Mouse (Mus musculus): ENCODE results near the gene Atg7. TPM values are rescaled to one million over a fixed set of nuclear protein-coding genes. Genes with fewer than 3 reads are reported as not detected.
A peak's percentile ranks its signal among the peaks of the same experiment; 100 is the strongest.

The Atg7 gene
- polyA plus RNA-seq, 1 experiment from 2014 or later, result 18.7 TPM

DNA sequence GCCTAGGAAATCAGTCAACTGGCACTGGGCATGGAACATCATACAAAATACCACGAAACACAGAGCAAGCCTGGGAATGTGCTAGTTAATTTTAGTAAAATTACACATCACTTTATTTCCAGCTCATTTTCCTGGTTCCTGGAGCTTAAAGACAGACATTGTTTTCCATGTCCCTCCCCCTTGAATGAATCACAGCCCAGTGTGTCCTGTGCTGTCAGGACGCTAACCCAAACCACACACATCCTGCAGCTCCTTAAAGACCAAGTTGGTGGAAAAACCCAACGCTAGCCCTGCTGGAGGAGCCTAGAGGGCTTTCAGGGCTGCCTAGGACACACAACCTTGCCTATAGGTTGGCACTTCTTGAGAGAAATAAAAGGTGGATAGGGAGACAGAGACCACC lies 223.2 kb downstream of the Atg7 start:
- Histone ChIP-seq H3K9ac (no peak overlapping the region), H3K4me2 (replicated peaks) (no peak overlapping the region), H3K36me3 (peaks cover 38% of the 10 kb centered on the region), H3K9me3 (no peaks in the 10 kb centered on the region), H3K4me1 (peaks cover 66% of the 10 kb centered on the region), H3K27ac (peak overlapping the region; percentile 55; the same call in 1 of the 2 replicates), H3K4me3 (no peak overlapping the region), H3K27me3 (no peaks in the 10 kb centered on the region)
- no peak for ATAC-seq (ENCODE audit: low FRiP score, low read depth)
- WGBS, result 72% methylated on average over 3 of the region's 3 CpGs

DNA sequence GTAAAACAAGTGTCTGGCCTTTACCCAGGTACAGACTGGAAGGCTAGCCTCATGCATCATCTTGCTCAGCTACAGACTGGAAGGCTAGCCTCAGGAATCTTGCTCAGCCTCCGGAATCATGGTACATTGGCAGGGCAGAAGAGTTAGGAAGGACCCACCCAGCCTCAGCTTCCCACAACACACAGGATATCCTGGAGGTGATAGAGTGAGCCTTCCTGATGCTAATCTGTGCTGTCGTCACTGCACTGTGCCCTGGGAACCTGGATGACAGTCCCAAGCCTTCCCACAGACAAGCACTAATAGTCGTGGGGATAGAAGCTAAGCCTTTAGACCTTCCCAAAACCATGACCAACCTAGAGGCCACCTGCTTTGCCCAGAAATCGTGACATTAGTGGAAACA lies 223.7 kb downstream of the Atg7 start:
- H3K4me3 ChIP-seq, result no peak overlapping the region
- H3K27ac ChIP-seq, result no peak overlapping the region
- H3K9ac ChIP-seq, result no peak overlapping the region
- no peak overlapping the region for H3K4me2 ChIP-seq (replicated peaks)
- WGBS, result 85% methylated on average over 4 of the region's 4 CpGs
- H3K9me3 ChIP-seq, result no peaks in the 10 kb centered on the region
- H3K27me3 ChIP-seq, result no peaks in the 10 kb centered on the region
- H3K4me1 ChIP-seq, result peaks cover 71% of the 10 kb centered on the region
- no peak for ATAC-seq (ENCODE audit: low FRiP score, low read depth)
- peaks cover 38% of the 10 kb centered on the region for H3K36me3 ChIP-seq

DNA sequence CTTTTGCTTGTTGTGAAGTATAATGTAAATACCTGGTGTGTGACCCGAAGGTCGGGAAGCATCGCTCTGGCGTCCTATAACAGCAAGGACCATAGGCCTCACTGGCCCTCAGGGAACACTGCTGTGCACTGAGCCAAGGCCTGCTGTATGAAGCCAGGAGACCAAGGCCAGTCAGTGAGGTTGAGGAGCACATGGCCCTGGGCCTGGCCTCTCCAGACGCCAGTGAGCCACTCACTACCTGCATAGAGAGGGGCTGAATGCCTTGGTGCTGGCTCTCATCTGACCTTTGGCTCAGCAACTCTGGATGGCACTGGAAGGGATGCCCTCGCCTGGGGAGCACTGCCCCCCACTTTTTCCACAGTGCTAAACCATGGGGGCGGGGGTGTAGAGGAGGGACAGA lies 225.8 kb downstream of the Atg7 start:
- H3K27me3 ChIP-seq, result no peaks in the 10 kb centered on the region
- 0 out of 2 replicates have a peak, but pooled peaks have one; percentile 15 for ATAC-seq (ENCODE audit: low FRiP score, low read depth)
- H3K27ac ChIP-seq, result peak overlapping the region; percentile 66; the same call in 1 of the 2 replicates
- no peaks in the 10 kb centered on the region for H3K9me3 ChIP-seq
- no peak overlapping the region for H3K9ac ChIP-seq
- H3K4me3 ChIP-seq, result no peak overlapping the region
- peaks cover 81% of the 10 kb centered on the region for H3K4me1 ChIP-seq
- 83% methylated on average over 7 of the region's 7 CpGs for WGBS
- no peak overlapping the region for H3K4me2 ChIP-seq (replicated peaks)
- H3K36me3 ChIP-seq, result peaks cover 17% of the 10 kb centered on the region

DNA sequence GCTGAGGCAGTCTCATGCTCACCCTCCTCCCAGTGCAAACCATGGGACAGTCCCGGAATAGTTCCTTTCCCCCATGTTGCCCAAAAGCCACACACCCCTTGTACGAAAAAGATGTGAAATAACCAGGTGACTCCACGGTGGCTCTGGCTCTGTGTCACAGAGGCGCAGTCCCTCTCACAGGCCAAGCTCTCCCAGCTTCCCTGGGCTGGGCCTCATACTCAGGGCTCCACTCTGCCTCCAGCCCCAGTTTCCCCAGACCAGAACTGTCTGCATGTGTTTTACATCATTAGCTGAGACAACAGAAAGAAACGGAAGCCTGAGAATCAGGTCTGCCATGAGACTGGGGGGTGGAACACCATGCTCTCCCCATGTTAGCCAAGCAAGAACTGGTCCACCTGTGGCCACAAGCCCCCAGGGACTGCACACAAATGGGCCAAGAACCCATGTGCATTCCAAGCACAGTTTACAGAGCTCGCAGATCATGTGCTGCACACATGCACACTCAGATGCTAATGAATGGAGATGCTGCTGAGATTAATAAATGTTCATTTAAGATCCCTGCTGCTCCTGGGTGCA lies 226.7 kb downstream of the Atg7 start:
- Histone ChIP-seq H3K27me3 (no peaks in the 10 kb centered on the region), H3K36me3 (peaks cover 8% of the 10 kb centered on the region), H3K9me3 (no peaks in the 10 kb centered on the region), H3K4me2 (replicated peaks) (peak overlapping the region; percentile 12; the same call in 1 of the 2 replicates), H3K4me1 (peaks cover 82% of the 10 kb centered on the region), H3K9ac (peak overlapping the region; percentile 36; the same call in 1 of the 2 replicates), H3K27ac (peak overlapping the region; percentile 66), H3K4me3 (no peak overlapping the region)
- ATAC-seq (ENCODE audit: low FRiP score, low read depth), result no peak
- 45% methylated on average over 6 of the region's 6 CpGs for WGBS

DNA sequence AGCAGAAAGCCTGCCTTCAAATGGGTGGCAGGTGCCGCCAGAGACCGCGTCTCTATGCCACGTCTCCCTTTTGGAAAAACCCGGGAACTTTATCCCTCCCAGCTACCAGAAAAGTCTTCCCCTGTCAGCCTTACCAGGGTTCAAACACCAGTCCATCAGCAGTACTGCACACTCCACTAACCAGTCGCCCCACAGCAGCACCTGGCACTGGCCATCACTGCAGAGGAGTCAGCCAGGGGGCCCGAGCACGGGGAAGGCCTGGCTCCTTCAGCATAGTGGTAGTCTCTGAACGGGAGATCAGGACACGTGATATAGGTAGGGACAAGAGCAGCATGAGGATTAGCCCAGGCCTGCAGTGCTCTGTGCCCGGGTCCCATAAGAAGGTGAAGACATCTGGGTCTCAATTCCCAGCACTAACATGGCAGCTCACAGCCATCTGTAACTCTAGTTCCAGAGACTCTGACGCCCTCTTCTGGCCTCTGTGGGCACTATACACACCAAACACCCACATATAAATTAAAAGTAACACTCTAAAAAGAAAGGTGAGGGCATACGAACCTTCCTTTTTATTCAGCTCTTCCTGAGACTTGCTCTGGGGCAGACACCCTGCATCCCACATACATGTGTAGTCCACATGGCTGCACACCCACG lies 228.2 kb downstream of the Atg7 start:
- no peaks in the 10 kb centered on the region for H3K27me3 ChIP-seq
- WGBS, result 82% methylated on average over 14 of the region's 14 CpGs
- no peak overlapping the region for H3K9ac ChIP-seq

DNA sequence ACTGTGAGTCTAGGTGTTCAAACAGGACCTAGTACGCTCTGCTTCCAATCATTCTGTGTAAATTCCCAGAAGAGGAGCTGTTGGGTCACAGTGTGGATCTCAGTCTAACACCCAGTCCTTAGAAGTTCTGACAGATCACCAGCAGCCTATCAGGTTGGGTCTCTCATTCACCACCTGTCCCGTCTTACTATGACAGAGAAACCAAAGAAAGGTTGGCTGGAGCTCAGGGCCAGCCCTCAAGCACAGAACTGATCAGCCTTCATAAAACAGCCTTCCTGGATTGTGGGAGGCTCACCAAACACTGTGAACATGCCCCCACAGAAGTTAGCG lies 230.9 kb downstream of the Atg7 start:
- Histone ChIP-seq H3K27ac (peak overlapping the region; percentile 98), H3K4me1 (peaks cover 97% of the 10 kb centered on the region), H3K9ac (peak overlapping the region; percentile 68)

More for the DNA sequence above, 228.2 kb downstream of the Atg7 start:
- Histone ChIP-seq H3K4me2 (replicated peaks) (no peak overlapping the region), H3K4me3 (no peak overlapping the region), H3K36me3 (peaks cover 8% of the 10 kb centered on the region), H3K27ac (peak overlapping the region; percentile 66; the same call in 1 of the 2 replicates), H3K4me1 (peaks cover 86% of the 10 kb centered on the region), H3K9me3 (no peaks in the 10 kb centered on the region)
- ATAC-seq (ENCODE audit: low FRiP score, low read depth), result no peak

DNA sequence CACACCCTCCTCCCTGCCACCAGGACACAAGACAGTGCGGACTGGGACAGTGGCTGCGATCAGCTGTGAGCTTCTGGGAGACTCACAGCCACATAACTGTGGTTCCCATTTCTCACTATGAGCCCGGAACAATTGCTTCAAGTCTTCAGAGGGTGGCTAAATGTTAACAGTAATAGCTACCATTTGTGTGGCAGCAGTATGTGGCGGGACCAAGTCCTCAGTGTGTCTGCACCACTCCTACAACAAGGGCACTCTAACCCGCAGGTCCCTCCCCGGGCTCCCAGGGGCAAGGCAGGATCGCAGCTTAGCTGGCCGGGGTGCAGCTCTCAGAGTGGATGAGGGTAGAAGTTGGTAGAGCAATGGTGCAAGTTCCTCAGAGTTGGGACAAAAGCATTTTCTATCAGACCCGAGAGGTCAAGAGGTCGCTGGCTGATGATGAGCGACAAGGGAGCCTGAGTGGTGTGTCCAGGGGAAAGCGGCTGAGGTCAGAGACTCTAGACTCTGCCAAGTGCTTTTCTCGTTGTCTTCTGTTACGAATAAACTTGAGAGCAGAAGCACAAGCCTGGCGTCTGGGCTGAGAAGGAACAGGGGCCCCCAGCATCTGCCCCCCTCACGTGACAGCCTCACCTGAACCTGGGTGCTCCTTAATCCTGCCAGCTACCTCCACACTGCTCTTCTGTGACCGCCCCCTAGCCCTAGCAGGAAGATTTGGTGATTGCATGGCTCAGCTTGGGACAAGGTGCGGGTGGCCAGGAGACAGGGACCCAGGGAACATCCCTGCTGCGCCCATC lies 231.4 kb downstream of the Atg7 start:
- Histone ChIP-seq H3K9ac (peak overlapping the region; percentile 68), H3K4me2 (replicated peaks) (peak overlapping the region; percentile 78), H3K27me3 (no peaks in the 10 kb centered on the region), H3K4me1 (peaks cover 97% of the 10 kb centered on the region), H3K27ac (peak overlapping the region; percentile 98), H3K4me3 (peak overlapping the region; percentile 47), H3K9me3 (no peaks in the 10 kb centered on the region), H3K36me3 (peaks cover 8% of the 10 kb centered on the region)
- ATAC-seq (ENCODE audit: low FRiP score, low read depth), result peak; percentile 38
- WGBS, result 10% methylated on average over 19 of the region's 19 CpGs

More for the DNA sequence above, 230.9 kb downstream of the Atg7 start:
- Histone ChIP-seq H3K27me3 (no peaks in the 10 kb centered on the region), H3K4me2 (replicated peaks) (peak overlapping the region; percentile 78), H3K36me3 (peaks cover 8% of the 10 kb centered on the region), H3K4me3 (peak overlapping the region; percentile 47), H3K9me3 (no peaks in the 10 kb centered on the region)
- 57% methylated on average over 3 of the region's 3 CpGs for WGBS
- ATAC-seq (ENCODE audit: low FRiP score, low read depth), result no peak

DNA sequence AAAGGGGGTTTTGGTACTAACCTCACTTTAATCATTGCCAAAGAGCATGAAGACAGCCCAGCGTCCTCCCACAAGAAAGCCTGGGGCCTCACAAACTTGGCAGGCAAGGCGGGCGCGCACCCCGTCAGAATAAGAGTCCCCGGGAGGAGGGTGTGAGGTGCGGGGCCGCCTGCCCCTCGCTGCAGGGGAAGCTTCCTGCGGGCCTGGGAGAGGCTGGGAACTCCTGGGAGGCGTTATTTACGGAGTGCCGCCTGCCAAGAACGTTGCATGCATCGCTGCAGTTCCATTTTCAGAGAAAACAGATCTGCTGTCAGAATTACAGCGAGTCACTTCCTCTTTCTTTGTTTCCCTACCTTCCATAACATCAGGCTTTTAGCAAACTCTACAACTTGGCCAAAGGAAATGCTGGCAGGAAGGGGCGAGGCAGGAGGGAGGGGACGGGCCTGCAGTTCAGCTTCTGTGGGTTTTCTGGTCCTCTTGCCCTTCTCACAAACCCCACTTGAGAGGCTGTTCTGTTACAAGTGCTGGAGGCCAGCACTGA lies 232.2 kb downstream of the Atg7 start:
- no peaks in the 10 kb centered on the region for H3K9me3 ChIP-seq
- H3K4me2 ChIP-seq (replicated peaks), result peak overlapping the region; percentile 78
- H3K36me3 ChIP-seq, result peaks cover 8% of the 10 kb centered on the region
- peak overlapping the region; percentile 98 for H3K27ac ChIP-seq
- H3K27me3 ChIP-seq, result no peaks in the 10 kb centered on the region
- under 1% methylated on average over 18 of the region's 18 CpGs for WGBS
- peak; percentile 90 for ATAC-seq (ENCODE audit: low FRiP score, low read depth)
- peak overlapping the region; percentile 47 for H3K4me3 ChIP-seq
- H3K4me1 ChIP-seq, result peaks cover 97% of the 10 kb centered on the region
- H3K9ac ChIP-seq, result peak overlapping the region; percentile 68

DNA sequence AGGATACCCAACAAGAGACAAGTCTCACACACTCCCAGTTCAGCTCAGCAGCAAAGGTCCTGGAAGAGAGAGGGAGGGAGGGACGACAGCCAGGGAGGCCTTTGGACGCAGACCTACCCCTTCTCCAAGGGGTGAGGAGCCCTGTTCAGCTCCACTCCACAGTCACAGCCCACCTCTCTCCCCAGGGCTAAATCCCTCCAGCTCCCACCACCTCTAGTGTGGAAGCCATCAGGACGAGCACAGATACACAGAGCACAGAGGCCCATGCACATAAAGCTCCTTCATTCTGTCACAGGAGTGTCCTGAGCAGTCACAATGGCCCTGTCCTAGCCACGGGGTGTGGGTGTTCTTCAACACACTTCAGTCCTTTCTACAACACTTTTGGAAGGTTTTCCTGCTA lies 233.1 kb downstream of the Atg7 start:
- H3K36me3 ChIP-seq, result peaks cover 10% of the 10 kb centered on the region
- H3K9ac ChIP-seq, result peak overlapping the region; percentile 68
- H3K27me3 ChIP-seq, result no peaks in the 10 kb centered on the region
- H3K9me3 ChIP-seq, result no peaks in the 10 kb centered on the region
- peak overlapping the region; percentile 78; the same call in 1 of the 2 replicates for H3K4me2 ChIP-seq (replicated peaks)
- H3K4me1 ChIP-seq, result peaks cover 97% of the 10 kb centered on the region
- WGBS, result 16% methylated on average over 4 of the region's 4 CpGs
- H3K4me3 ChIP-seq, result no peak overlapping the region
- H3K27ac ChIP-seq, result peak overlapping the region; percentile 98
- 0 out of 2 replicates have a peak, but pooled peaks have one; percentile 10 for ATAC-seq (ENCODE audit: low FRiP score, low read depth)

DNA sequence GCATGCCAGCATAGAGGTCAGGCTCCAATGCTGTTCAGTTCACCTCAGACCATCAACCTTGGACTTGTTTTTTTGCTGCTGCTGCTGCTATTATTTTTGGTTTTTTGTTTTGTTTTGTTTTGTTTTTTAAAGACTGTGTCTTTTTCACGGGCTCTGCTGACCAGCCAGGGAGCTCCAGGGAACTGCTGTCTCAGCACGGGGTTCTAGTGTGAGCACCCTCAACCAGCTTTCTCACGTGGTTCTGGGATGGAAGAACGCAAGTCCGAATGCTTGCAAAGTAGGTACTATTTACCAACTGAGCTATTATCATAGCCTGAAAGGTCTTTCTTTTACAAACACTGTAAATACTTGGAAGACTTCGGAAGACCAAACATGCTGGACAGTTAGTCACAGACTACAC lies 233.6 kb downstream of the Atg7 start:
- 65% methylated on average over 6 of the region's 6 CpGs for WGBS
- H3K4me1 ChIP-seq, result peaks cover 97% of the 10 kb centered on the region
- H3K4me3 ChIP-seq, result no peak overlapping the region
- peak overlapping the region; percentile 98 for H3K27ac ChIP-seq
- no peaks in the 10 kb centered on the region for H3K9me3 ChIP-seq
- peaks cover 5% of the 10 kb centered on the region for H3K36me3 ChIP-seq
- H3K27me3 ChIP-seq, result no peaks in the 10 kb centered on the region
- no peak for ATAC-seq (ENCODE audit: low FRiP score, low read depth)
- H3K4me2 ChIP-seq (replicated peaks), result peak overlapping the region; percentile 78; the same call in 1 of the 2 replicates
- H3K9ac ChIP-seq, result no peak overlapping the region

DNA sequence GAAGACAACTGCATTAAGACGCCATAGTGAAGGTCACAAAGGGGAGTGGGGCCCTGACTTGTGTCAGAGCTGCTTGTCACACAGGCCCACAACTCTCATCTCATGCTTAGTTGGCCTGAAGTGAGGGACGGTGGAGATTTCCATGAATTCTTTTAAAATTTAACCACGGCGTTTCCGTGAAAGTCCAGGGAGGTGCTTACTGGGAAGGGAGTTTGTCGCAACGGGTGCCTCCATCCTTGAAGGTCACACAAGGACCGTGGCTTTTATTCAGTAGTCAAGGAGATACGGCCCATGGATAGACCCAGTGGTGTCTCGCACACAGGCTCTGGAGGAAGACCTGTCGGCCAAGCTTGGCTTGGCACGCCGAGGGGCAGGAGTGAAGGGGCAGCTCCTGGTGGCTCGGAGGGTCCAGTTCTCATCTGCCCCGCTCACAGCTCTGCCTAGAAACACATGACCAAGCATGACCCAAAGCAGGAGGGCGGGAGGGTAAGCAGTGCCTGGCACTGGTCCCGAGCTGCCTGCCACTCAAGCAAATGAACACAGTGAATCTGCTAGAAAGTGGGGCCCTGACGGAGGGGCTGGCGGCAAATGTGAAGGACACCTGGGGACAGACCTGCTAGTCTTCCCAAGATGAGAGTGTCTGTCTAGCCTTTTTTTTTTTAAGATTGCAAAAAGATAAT lies 236.1 kb downstream of the Atg7 start:
- peak overlapping the region; percentile 8; the same call in 1 of the 2 replicates for H3K9ac ChIP-seq
- WGBS, result 88% methylated on average over 19 of the region's 19 CpGs
- H3K27ac ChIP-seq, result no peak overlapping the region

More for the DNA sequence above, 236.1 kb downstream of the Atg7 start:
- Histone ChIP-seq H3K4me1 (peaks cover 98% of the 10 kb centered on the region), H3K27me3 (no peaks in the 10 kb centered on the region), H3K9me3 (no peaks in the 10 kb centered on the region), H3K36me3 (peaks cover 5% of the 10 kb centered on the region; the same call in 1 of the 2 replicates), H3K4me2 (replicated peaks) (no peak overlapping the region), H3K4me3 (no peak overlapping the region)
- ATAC-seq (ENCODE audit: low FRiP score, low read depth), result no peak
